Mouse (Mus musculus) layer of hippocampus, postnatal 36 days (tissue): ENCODE measurements around the gene Mfap3l. TPM values are rescaled to one million over a fixed set of nuclear protein-coding genes. Genes with fewer than 3 reads are reported as not detected.
"Not testable (repeated sequence)": the region's sequence is repeated elsewhere in the genome, so short reads cannot be mapped to it uniquely, and the experiment has no call there.

ENCODE experiments used
- DNase-seq, 2 experiments: peaks; one replicate each; pipeline ENCODE4 v3.0.0; 2022
- total RNA-seq, 2 experiments: library from RNA; stranded (reverse); gene quantifications; 2 replicates each; pipeline ENCODE4 v1.2.3; 2021

Gene Mfap3l
- 10 to 100 TPM; 43.4 to 47.9 TPM for total RNA-seq

GRCm38 (mm10) chr8:60632250-60632932 lies at the start of gene Mfap3l:
Mfap3l (plus strand) TSS chr8:60632827.
- peak; percentile 91 to 93 for DNase-seq

- DNase-seq, result no peak
Measured at GRCm38 (mm10) chr8:60583369-60583768, 49.3 kb upstream of the Mfap3l start.

- DNase-seq, result not testable (repeated sequence)
Measured at GRCm38 (mm10) chr8:60591352-60592105, 41.1 kb upstream of the Mfap3l start.

- peak in 1 of 2 experiments; percentile 16 for DNase-seq
Measured at GRCm38 (mm10) chr8:60594761-60595160, 37.9 kb upstream of the Mfap3l start.

- no peak for DNase-seq
Measured at GRCm38 (mm10) chr8:60611580-60612111, 21.0 kb upstream of the Mfap3l start.

GRCm38 (mm10) chr8:60616928-60617327 lies 15.7 kb upstream of the Mfap3l start:
- no peak for DNase-seq

- DNase-seq, result no peak
Measured at GRCm38 (mm10) chr8:60621561-60621960, 11.1 kb upstream of the Mfap3l start.

GRCm38 (mm10) chr8:60622056-60622455 lies 10.6 kb upstream of the Mfap3l start:
- DNase-seq, result no peak

GRCm38 (mm10) chr8:60623438-60623837 lies 9.2 kb upstream of the Mfap3l start:
- no peak for DNase-seq

- DNase-seq, result no peak
Measured at GRCm38 (mm10) chr8:60624722-60625121, 7.9 kb upstream of the Mfap3l start.

- no peak for DNase-seq
Measured at GRCm38 (mm10) chr8:60627937-60628336, 4.7 kb upstream of the Mfap3l start.

GRCm38 (mm10) chr8:60629059-60629458 lies 3.6 kb upstream of the Mfap3l start:
- no peak for DNase-seq

GRCm38 (mm10) chr8:60631504-60631934 lies 1.1 kb upstream of the Mfap3l start:
- peak; percentile 80 to 81 for DNase-seq

- peak in 1 of 2 experiments; percentile 55 for DNase-seq
Measured at GRCm38 (mm10) chr8:60632933-60633655, 467 bp downstream of the Mfap3l start.

GRCm38 (mm10) chr8:60634921-60635320 lies 2.3 kb downstream of the Mfap3l start:
- DNase-seq, result no peak

- no peak for DNase-seq
Measured at GRCm38 (mm10) chr8:60635846-60636245, 3.2 kb downstream of the Mfap3l start.

- DNase-seq, result peak; percentile 17 to 33
Measured at GRCm38 (mm10) chr8:60640046-60640445, 7.4 kb downstream of the Mfap3l start.

- no peak for DNase-seq
Measured at GRCm38 (mm10) chr8:60643416-60644020, 10.9 kb downstream of the Mfap3l start.

- no peak for DNase-seq
Measured at GRCm38 (mm10) chr8:60645164-60645563, 12.5 kb downstream of the Mfap3l start.

GRCm38 (mm10) chr8:60645911-60646310 lies 13.3 kb downstream of the Mfap3l start:
- no peak for DNase-seq

GRCm38 (mm10) chr8:60647291-60647690 lies 14.7 kb downstream of the Mfap3l start:
- no peak for DNase-seq

GRCm38 (mm10) chr8:60649081-60649480 lies 16.5 kb downstream of the Mfap3l start:
- DNase-seq, result no peak
